Mouse (Mus musculus): Measurements from ENCODE around the gene Dclk2. TPM values are rescaled to one million over a fixed set of nuclear protein-coding genes. Genes with fewer than 3 reads are reported as not detected.

The Dclk2 gene
- total RNA-seq (2014; rRNA removed; ENCODE audit: low replicate concordance): 5.2 and 9.2 TPM in 2 replicates
- 1.3 TPM in 2 replicates for polyA plus RNA-seq (2015; fragmentation: Nextera tagmentation; extraction: Ambion mirVana)

- peak; percentile 84 for ATAC-seq (ENCODE audit: insufficient read depth, low read depth)
- Histone ChIP-seq H3K4me1 (ENCODE audit: control insufficient read depth, insufficient read depth) (no peaks in the 10 kb centered on the region), H3K9me3 (replicated peaks; ENCODE audit: control insufficient read depth, low read length) (no peaks in the 10 kb centered on the region), H3K27me3 (ENCODE audit: control insufficient read depth, insufficient read depth, low read length) (no peaks in the 10 kb centered on the region; the same call in 1 of the 2 replicates), H3K36me3 (replicated peaks; ENCODE audit: control insufficient read depth, insufficient read depth, low read length) (no peaks in the 10 kb centered on the region), H3K4me2 (ENCODE audit: low read depth, low read length) (peak within 1 kb of the TSS; percentile 82), H3K27ac (ENCODE audit: low read depth) (peak within 1 kb of the TSS; percentile 73), H3K9ac (replicated peaks; ENCODE audit: low read depth, low read length) (peak within 1 kb of the TSS; percentile 54), H3K4me3 (ENCODE audit: low read depth, low read length) (peak within 1 kb of the TSS; percentile 65)
- TF ChIP-seq CTCF (IDR thresholded peaks at IDR 0.05; ENCODE audit: low read depth) (no peak), EP300 (IDR thresholded peaks at IDR 0.05; ENCODE audit: low read depth) (no peak)
- 0% methylated on average over 66 of the region's 91 CpGs for whole genome bisulfite sequencing
- DNase-seq (ENCODE audit: low spot score): peak; percentile 30
These were observed at the start of gene Dclk2 for GRCm38 (mm10) chr3:86920343-86921083. Dclk2 (minus strand) TSS chr3:86920852.

DNA sequence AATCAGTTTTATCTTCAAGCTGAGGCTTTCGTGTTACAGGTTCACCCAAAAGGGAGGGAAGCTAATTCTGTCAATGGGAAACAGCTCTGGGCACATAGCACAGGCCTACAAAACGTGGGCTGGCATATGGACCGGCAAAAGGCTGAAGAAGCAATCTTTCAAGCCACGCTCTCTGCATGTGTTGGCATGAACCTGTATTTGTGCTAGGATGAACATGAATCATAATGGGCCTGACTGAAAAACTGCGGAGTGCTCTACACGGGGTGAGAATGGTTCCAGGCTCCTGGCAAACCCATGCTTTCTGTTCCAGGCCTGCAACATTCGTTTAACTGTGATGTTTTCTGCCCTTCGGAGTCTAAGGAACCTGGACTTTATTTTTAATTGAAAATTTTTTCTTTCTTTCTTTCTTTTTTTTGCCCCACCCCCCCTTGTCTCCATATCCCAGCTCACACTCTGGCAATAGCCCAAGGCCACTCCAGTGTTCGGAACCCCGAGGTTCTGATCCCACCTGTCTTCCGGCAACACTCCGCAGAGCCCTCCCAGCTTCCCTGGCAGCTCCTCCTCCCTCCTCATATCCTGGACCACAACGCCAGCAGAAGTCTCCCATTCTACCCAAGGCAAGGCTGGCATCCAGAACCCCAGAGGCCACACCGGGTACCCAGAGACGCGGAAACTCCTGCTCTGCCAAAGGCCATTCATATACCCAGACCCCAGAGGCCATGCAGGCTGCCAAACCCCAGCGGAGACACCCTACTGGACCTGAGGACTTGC lies 42.2 kb upstream of the Dclk2 start:
- Histone ChIP-seq H3K9ac (replicated peaks; ENCODE audit: low read depth, low read length) (no peak overlapping the region), H3K4me1 (ENCODE audit: control insufficient read depth, insufficient read depth) (no peaks in the 10 kb centered on the region), H3K4me2 (ENCODE audit: low read depth, low read length) (no peak overlapping the region), H3K27ac (ENCODE audit: low read depth) (no peak overlapping the region), H3K27me3 (ENCODE audit: control insufficient read depth, insufficient read depth, low read length) (no peaks in the 10 kb centered on the region), H3K36me3 (replicated peaks; ENCODE audit: control insufficient read depth, insufficient read depth, low read length) (no peaks in the 10 kb centered on the region), H3K4me3 (ENCODE audit: low read depth, low read length) (no peak overlapping the region), H3K9me3 (replicated peaks; ENCODE audit: control insufficient read depth, low read length) (no peaks in the 10 kb centered on the region)
- DNase-seq (ENCODE audit: low spot score): no peak
- TF ChIP-seq CTCF (IDR thresholded peaks at IDR 0.05; ENCODE audit: low read depth) (no peak), EP300 (IDR thresholded peaks at IDR 0.05; ENCODE audit: low read depth) (no peak)
- 83% methylated on average over 17 of the region's 17 CpGs for WGBS
- no peak for ATAC-seq (ENCODE audit: insufficient read depth, low read depth)

DNA sequence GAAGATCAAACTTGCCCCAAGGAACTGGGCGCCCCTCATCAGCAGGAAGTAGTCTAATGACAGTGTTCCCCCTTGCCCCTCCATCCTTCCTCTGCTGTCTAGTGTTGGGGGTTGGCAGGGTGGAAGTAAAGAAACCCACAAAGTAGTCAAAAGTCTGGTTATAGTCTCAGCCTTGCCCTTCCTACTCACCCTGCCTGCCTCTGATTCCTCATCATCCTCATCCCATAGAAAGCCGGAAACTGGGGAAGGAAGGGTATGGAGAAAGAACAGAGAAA lies 40.7 kb upstream of the Dclk2 start:
- no peaks in the 10 kb centered on the region for H3K9me3 ChIP-seq (replicated peaks; ENCODE audit: control insufficient read depth, low read length)
- no peak for DNase-seq (ENCODE audit: low spot score)
- TF ChIP-seq EP300 (IDR thresholded peaks at IDR 0.05; ENCODE audit: low read depth): no peak
- no peak for TF ChIP-seq CTCF (IDR thresholded peaks at IDR 0.05; ENCODE audit: low read depth)
- H3K4me1 ChIP-seq (ENCODE audit: control insufficient read depth, insufficient read depth): no peaks in the 10 kb centered on the region
- no peak overlapping the region for H3K27ac ChIP-seq (ENCODE audit: low read depth)
- no peaks in the 10 kb centered on the region for H3K27me3 ChIP-seq (ENCODE audit: control insufficient read depth, insufficient read depth, low read length)
- 85% methylated on average over 2 of the region's 2 CpGs for WGBS
- H3K9ac ChIP-seq (replicated peaks; ENCODE audit: low read depth, low read length): no peak overlapping the region
- H3K36me3 ChIP-seq (replicated peaks; ENCODE audit: control insufficient read depth, insufficient read depth, low read length): no peaks in the 10 kb centered on the region
- no peak overlapping the region; the same call in 1 of the 2 replicates for H3K4me2 ChIP-seq (ENCODE audit: low read depth, low read length)
- ATAC-seq (ENCODE audit: insufficient read depth, low read depth): no peak
- no peak overlapping the region for H3K4me3 ChIP-seq (ENCODE audit: low read depth, low read length)

DNA sequence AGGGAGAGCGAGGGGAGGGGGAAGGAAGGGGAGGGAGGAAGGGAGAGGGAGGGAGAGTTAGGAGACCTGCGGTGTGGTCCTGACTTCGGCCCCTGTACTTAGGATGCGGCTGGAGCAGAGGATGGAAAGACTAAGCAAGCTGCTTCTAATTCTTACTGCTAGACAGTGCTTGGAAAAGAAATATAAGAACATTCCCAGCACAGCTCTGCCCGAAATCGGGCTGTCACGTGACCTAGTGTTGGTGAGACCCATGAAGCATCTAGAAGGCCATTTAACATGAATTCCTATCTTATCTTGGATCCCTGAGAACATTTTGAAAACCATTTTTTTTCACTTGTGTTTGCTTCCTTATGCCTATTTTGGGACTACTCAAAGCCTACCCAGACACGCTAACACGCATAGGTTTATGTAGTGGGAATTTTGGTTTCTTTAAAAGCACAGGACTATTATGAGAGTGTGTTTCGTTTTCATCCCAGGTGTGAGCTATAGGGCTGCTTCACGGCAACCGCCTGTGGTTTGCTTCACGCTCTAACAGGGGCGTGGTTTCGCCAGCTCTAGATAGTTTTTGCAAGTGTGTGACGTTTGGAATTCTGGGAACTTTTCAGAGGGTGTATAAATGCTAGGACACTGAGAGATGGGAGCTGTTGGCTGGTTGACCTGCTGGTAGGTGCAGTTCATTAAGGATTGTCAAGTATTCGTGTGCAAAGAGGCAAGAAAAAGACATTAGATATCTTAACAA lies 40.2 kb upstream of the Dclk2 start:
- ATAC-seq (ENCODE audit: insufficient read depth, low read depth) (no peak), DNase-seq (ENCODE audit: low spot score) (no peak)
- H3K27ac ChIP-seq (ENCODE audit: low read depth): no peak overlapping the region
- TF ChIP-seq EP300 (IDR thresholded peaks at IDR 0.05; ENCODE audit: low read depth) (no peak), CTCF (IDR thresholded peaks at IDR 0.05; ENCODE audit: low read depth) (no peak)
- 78% methylated on average over 17 of the region's 17 CpGs for WGBS
- no peak overlapping the region for H3K4me3 ChIP-seq (ENCODE audit: low read depth, low read length)
- H3K9me3 ChIP-seq (replicated peaks; ENCODE audit: control insufficient read depth, low read length): no peaks in the 10 kb centered on the region
- H3K36me3 ChIP-seq (replicated peaks; ENCODE audit: control insufficient read depth, insufficient read depth, low read length): no peaks in the 10 kb centered on the region
- H3K9ac ChIP-seq (replicated peaks; ENCODE audit: low read depth, low read length): no peak overlapping the region
- H3K4me1 ChIP-seq (ENCODE audit: control insufficient read depth, insufficient read depth): no peaks in the 10 kb centered on the region
- H3K27me3 ChIP-seq (ENCODE audit: control insufficient read depth, insufficient read depth, low read length): no peaks in the 10 kb centered on the region
- H3K4me2 ChIP-seq (ENCODE audit: low read depth, low read length): no peak overlapping the region; the same call in 1 of the 2 replicates

DNA sequence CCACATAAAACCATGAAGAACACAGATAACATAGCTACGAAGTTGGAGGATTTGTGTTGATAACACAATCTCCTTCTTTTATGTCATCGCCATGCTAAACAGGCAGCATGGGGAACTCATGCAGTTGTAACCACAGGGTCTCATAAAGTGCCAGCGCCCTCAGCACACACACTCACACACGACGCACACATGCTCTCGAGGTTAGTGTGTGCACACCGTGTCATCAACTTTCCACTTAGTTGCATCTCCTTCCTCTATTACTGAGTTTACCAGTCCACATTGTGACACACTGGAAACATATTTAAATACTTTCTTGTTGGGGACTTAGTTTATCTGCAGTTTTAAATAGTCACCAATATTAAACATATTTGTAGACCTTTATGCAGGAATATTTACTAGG lies 38.4 kb upstream of the Dclk2 start:
- Histone ChIP-seq H3K9ac (replicated peaks; ENCODE audit: low read depth, low read length) (no peak overlapping the region), H3K36me3 (replicated peaks; ENCODE audit: control insufficient read depth, insufficient read depth, low read length) (no peaks in the 10 kb centered on the region), H3K27me3 (ENCODE audit: control insufficient read depth, insufficient read depth, low read length) (no peaks in the 10 kb centered on the region), H3K4me2 (ENCODE audit: low read depth, low read length) (no peak overlapping the region), H3K9me3 (replicated peaks; ENCODE audit: control insufficient read depth, low read length) (peaks cover 3% of the 10 kb centered on the region; the same call in 1 of the 2 replicates), H3K27ac (ENCODE audit: low read depth) (no peak overlapping the region), H3K4me3 (ENCODE audit: low read depth, low read length) (no peak overlapping the region), H3K4me1 (ENCODE audit: control insufficient read depth, insufficient read depth) (no peaks in the 10 kb centered on the region)
- TF ChIP-seq EP300 (IDR thresholded peaks at IDR 0.05; ENCODE audit: low read depth) (no peak), CTCF (IDR thresholded peaks at IDR 0.05; ENCODE audit: low read depth) (no peak)
- WGBS: 65% methylated on average over 7 of the region's 7 CpGs
- DNase-seq (ENCODE audit: low spot score): no peak
- ATAC-seq (ENCODE audit: insufficient read depth, low read depth): no peak

Measured in heart, postnatal 0 days (tissue).